Mouse (Mus musculus) macrophage (primary cell): ENCODE results near the gene Ttll8. TPM values are rescaled to one million over a fixed set of nuclear protein-coding genes. Genes with fewer than 3 reads are reported as not detected.

Experiments used
- polyA plus RNA-seq: library from polyadenylated mRNA; stranded (reverse); fragments of 250-400 nt; gene quantifications from 3 replicates; pipeline ENCODE4 v1.2.4, GENCODE M21; 2018; ENCODE audit warnings: inconsistent platforms

Gene Ttll8
- polyA plus RNA-seq, 1 experiment from 2014 or later: not detected

Other genes with a start within 250 kb of the Ttll8 start
- gene Brd1, start 220.2 kb downstream of the Ttll8 start, polyA plus RNA-seq: 24.4 to 27.9 TPM (median 25.9 TPM) in 3 replicates
- 10.9 to 13.5 TPM (median 12.4 TPM) in 3 replicates for gene Zbed4, start 202.8 kb downstream of the Ttll8 start, polyA plus RNA-seq
- 12.8 to 16.9 TPM (median 14.4 TPM) in 3 replicates for gene Alg12, start 135.1 kb downstream of the Ttll8 start, polyA plus RNA-seq
- 23.5 to 44.3 TPM (median 25.4 TPM) in 3 replicates for gene Creld2, start 134.8 kb downstream of the Ttll8 start, polyA plus RNA-seq
- gene Pim3, start 92.2 kb downstream of the Ttll8 start, polyA plus RNA-seq: 2.9 to 8.0 TPM (median 7.6 TPM) in 3 replicates
- gene Mlc1, start 24.6 kb upstream of the Ttll8 start, polyA plus RNA-seq: not detected in 3 replicates
- not detected in 3 replicates for gene Mov10l1, start 28.5 kb upstream of the Ttll8 start, polyA plus RNA-seq
- not detected in 3 replicates for gene Panx2, start 105.3 kb upstream of the Ttll8 start, polyA plus RNA-seq
- 23.0 to 34.3 TPM (median 32.0 TPM) in 3 replicates for gene Trabd, start 120.7 kb upstream of the Ttll8 start, polyA plus RNA-seq
- gene Selenoo, start 134.7 kb upstream of the Ttll8 start, polyA plus RNA-seq: 8.4 to 19.1 TPM (median 10.8 TPM) in 3 replicates
- gene Tubgcp6, start 168.7 kb upstream of the Ttll8 start, polyA plus RNA-seq: 4.1 to 8.3 TPM (median 6.3 TPM) in 3 replicates
- gene Hdac10, start 174.3 kb upstream of the Ttll8 start, polyA plus RNA-seq: 3.9 to 7.2 TPM (median 5.5 TPM) in 3 replicates
- 0.09 TPM in 1 of 3 replicates, not detected in the others for gene Mapk12, start 186.3 kb upstream of the Ttll8 start, polyA plus RNA-seq
- 0.79 to 2.1 TPM (median 1.5 TPM) in 3 replicates for gene Mapk11, start 195.2 kb upstream of the Ttll8 start, polyA plus RNA-seq
- gene Plxnb2, start 226.4 kb upstream of the Ttll8 start, polyA plus RNA-seq: 226 to 333 TPM (median 246 TPM) in 3 replicates
- gene Dennd6b, start 242.1 kb upstream of the Ttll8 start, polyA plus RNA-seq: 0.80 to 2.0 TPM (median 1.1 TPM) in 3 replicates